Mouse (Mus musculus): ENCODE measurements around the gene Zbed3. TPM values are rescaled to one million over a fixed set of nuclear protein-coding genes. Genes with fewer than 3 reads are reported as not detected.

The Zbed3 gene
- 15.6 and 17.4 TPM in 2 replicates for polyA plus RNA-seq (2012; rRNA removed)

DNA sequence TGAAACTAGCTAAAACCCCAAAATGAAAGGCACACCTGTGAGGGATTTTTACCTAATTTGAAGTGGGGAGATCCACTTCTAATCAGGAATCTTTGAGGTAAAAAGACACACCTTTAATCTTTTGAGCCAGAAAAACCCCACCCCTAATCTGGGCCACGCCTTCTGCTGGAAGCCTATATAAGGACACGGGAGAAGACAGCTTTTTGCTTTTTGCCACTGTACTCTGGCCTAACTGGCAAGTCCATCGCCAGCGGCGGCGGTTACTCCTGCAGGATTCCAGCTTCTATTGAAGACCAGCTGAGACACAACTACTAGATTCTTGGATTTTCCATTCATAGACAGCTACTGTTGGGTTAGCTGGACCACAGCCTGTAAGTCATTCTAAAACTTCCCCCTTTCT lies at the start of gene Zbed3:
Gene Zbed3, plus strand, starts transcription at position 213 of the 400 bp plus-strand sequence.
- H3K27me3 ChIP-seq (ENCODE audit: control insufficient read depth, insufficient read depth, low read length): no peaks in the 10 kb centered on the region
- no peaks in the 10 kb centered on the region for H3K4me1 ChIP-seq (ENCODE audit: control insufficient read depth, insufficient read depth, low read length)
- peak within 1 kb of the TSS; percentile 80; the same call in 1 of the 2 replicates for H3K27ac ChIP-seq (ENCODE audit: insufficient read depth, low read length)
- DNase-seq: no peak
- TF ChIP-seq CTCF (IDR thresholded peaks at IDR 0.05; ENCODE audit: borderline replicate concordance, insufficient read depth, low read depth, low read length) (no peak), POLR2A (IDR thresholded peaks at IDR 0.05; ENCODE audit: borderline replicate concordance, insufficient read depth, low read length) (no peak)
- WGBS: 92% methylated on average over 6 of the region's 6 CpGs
- peak within 1 kb of the TSS; percentile 84 for H3K4me3 ChIP-seq (replicated peaks; ENCODE audit: insufficient read depth, low read depth, low read length)

GRCm38 (mm10) chr13:95278426-95279025 lies 44.9 kb upstream of the Zbed3 start:
- DNase-seq: no peak
- TF ChIP-seq CTCF (IDR thresholded peaks at IDR 0.05; ENCODE audit: borderline replicate concordance, insufficient read depth, low read depth, low read length) (no peak), POLR2A (IDR thresholded peaks at IDR 0.05; ENCODE audit: borderline replicate concordance, insufficient read depth, low read length) (no peak)
- Histone ChIP-seq H3K4me3 (replicated peaks; ENCODE audit: insufficient read depth, low read depth, low read length) (no peak overlapping the region), H3K27me3 (ENCODE audit: control insufficient read depth, insufficient read depth, low read length) (no peaks in the 10 kb centered on the region), H3K27ac (ENCODE audit: insufficient read depth, low read length) (no peak overlapping the region), H3K4me1 (ENCODE audit: control insufficient read depth, insufficient read depth, low read length) (no peaks in the 10 kb centered on the region)
- WGBS: 47% methylated on average over 4 of the region's 4 CpGs

GRCm38 (mm10) chr13:95281740-95282673 lies 41.4 kb upstream of the Zbed3 start:
- no peak for DNase-seq
- 33% methylated on average over 6 of the region's 7 CpGs for WGBS
- no peak overlapping the region for H3K4me3 ChIP-seq (replicated peaks; ENCODE audit: insufficient read depth, low read depth, low read length)
- no peak overlapping the region for H3K27ac ChIP-seq (ENCODE audit: insufficient read depth, low read length)
- no peaks in the 10 kb centered on the region for H3K4me1 ChIP-seq (ENCODE audit: control insufficient read depth, insufficient read depth, low read length)
- H3K27me3 ChIP-seq (ENCODE audit: control insufficient read depth, insufficient read depth, low read length): no peaks in the 10 kb centered on the region
- TF ChIP-seq POLR2A (IDR thresholded peaks at IDR 0.05; ENCODE audit: borderline replicate concordance, insufficient read depth, low read length) (no peak), CTCF (IDR thresholded peaks at IDR 0.05; ENCODE audit: borderline replicate concordance, insufficient read depth, low read depth, low read length) (no peak)

DNA sequence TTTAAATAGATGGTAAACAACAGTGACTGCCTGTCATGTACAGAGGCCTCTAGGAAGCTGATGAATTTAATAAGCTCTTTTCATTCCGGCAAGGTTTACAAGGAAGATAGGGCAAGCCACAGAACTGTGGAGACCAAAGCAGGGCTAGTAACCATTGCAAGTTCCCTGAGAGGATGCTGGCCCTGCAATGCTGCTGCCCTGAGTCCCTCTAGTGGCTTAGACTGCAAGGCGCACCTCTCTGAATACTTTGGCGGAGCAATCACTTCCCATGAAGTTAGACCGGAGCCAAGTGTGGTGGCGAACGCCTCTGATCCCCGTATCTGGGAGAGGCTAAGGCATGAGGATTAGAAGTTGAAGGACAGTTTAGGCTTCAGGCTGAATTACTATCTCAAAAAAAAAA lies 36.4 kb upstream of the Zbed3 start:
- TF ChIP-seq CTCF (IDR thresholded peaks at IDR 0.05; ENCODE audit: borderline replicate concordance, insufficient read depth, low read depth, low read length) (peak; percentile 56), POLR2A (IDR thresholded peaks at IDR 0.05; ENCODE audit: borderline replicate concordance, insufficient read depth, low read length) (no peak)
- 2% methylated on average over 7 of the region's 7 CpGs for WGBS
- no peaks in the 10 kb centered on the region for H3K4me1 ChIP-seq (ENCODE audit: control insufficient read depth, insufficient read depth, low read length)
- DNase-seq: peak; percentile 47 to 55
- no peak overlapping the region for H3K27ac ChIP-seq (ENCODE audit: insufficient read depth, low read length)
- H3K27me3 ChIP-seq (ENCODE audit: control insufficient read depth, insufficient read depth, low read length): no peaks in the 10 kb centered on the region
- H3K4me3 ChIP-seq (replicated peaks; ENCODE audit: insufficient read depth, low read depth, low read length): no peak overlapping the region

- Histone ChIP-seq H3K4me3 (replicated peaks; ENCODE audit: insufficient read depth, low read depth, low read length) (no peak overlapping the region), H3K4me1 (ENCODE audit: control insufficient read depth, insufficient read depth, low read length) (no peaks in the 10 kb centered on the region), H3K27me3 (ENCODE audit: control insufficient read depth, insufficient read depth, low read length) (no peaks in the 10 kb centered on the region), H3K27ac (ENCODE audit: insufficient read depth, low read length) (no peak overlapping the region)
- WGBS: 71% methylated on average over 7 of the region's 7 CpGs
- no peak for DNase-seq
- TF ChIP-seq POLR2A (IDR thresholded peaks at IDR 0.05; ENCODE audit: borderline replicate concordance, insufficient read depth, low read length) (no peak), CTCF (IDR thresholded peaks at IDR 0.05; ENCODE audit: borderline replicate concordance, insufficient read depth, low read depth, low read length) (no peak)
Measured at GRCm38 (mm10) chr13:95288027-95288426, 35.4 kb upstream of the Zbed3 start.

DNA sequence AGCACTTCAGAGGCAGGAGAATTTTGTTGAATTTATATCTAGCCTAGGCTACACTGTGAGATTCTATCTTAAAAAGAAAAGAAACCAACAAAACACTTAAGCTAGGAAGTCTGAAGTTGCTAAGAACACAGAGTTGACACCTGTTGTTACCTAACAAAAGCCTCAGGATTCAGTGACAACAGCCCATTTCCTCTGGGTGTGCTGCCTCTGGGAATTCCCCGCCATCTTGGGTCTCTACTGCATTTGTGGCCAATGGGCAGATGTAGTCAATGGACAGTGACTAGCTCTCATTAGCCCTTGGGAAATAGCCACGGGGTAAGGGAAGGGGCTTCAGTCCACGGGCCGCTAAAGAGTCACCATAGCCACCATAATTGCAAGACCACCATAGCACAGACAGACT lies 31.4 kb upstream of the Zbed3 start:
- WGBS: 22% methylated on average over 4 of the region's 4 CpGs
- DNase-seq: no peak
- Histone ChIP-seq H3K4me1 (ENCODE audit: control insufficient read depth, insufficient read depth, low read length) (no peaks in the 10 kb centered on the region), H3K27ac (ENCODE audit: insufficient read depth, low read length) (no peak overlapping the region), H3K27me3 (ENCODE audit: control insufficient read depth, insufficient read depth, low read length) (no peaks in the 10 kb centered on the region), H3K4me3 (replicated peaks; ENCODE audit: insufficient read depth, low read depth, low read length) (no peak overlapping the region)
- no peak for TF ChIP-seq CTCF (IDR thresholded peaks at IDR 0.05; ENCODE audit: borderline replicate concordance, insufficient read depth, low read depth, low read length)
- no peak for TF ChIP-seq POLR2A (IDR thresholded peaks at IDR 0.05; ENCODE audit: borderline replicate concordance, insufficient read depth, low read length)

- no peak for TF ChIP-seq POLR2A (IDR thresholded peaks at IDR 0.05; ENCODE audit: borderline replicate concordance, insufficient read depth, low read length)
- TF ChIP-seq CTCF (IDR thresholded peaks at IDR 0.05; ENCODE audit: borderline replicate concordance, insufficient read depth, low read depth, low read length): no peak
- no peak for DNase-seq
- Histone ChIP-seq H3K4me1 (ENCODE audit: control insufficient read depth, insufficient read depth, low read length) (no peaks in the 10 kb centered on the region), H3K4me3 (replicated peaks; ENCODE audit: insufficient read depth, low read depth, low read length) (no peak overlapping the region), H3K27ac (ENCODE audit: insufficient read depth, low read length) (no peak overlapping the region), H3K27me3 (ENCODE audit: control insufficient read depth, insufficient read depth, low read length) (no peaks in the 10 kb centered on the region)
- 52% methylated on average over 3 of the region's 3 CpGs for WGBS
Measured at GRCm38 (mm10) chr13:95299956-95300355, 23.5 kb upstream of the Zbed3 start.

Measured in cerebellum, adult 2 months (tissue).